Mouse (Mus musculus) forebrain, embryonic 15.5 days (tissue): Measurements from ENCODE around the gene Tead4. TPM values are rescaled to one million over a fixed set of nuclear protein-coding genes. Genes with fewer than 3 reads are reported as not detected.

ENCODE experiments used
- ATAC-seq: fragments of 200-750 bp; cut with Nextera tagmentation; replicated peaks from 2 replicates; pipeline ENCODE4 v1.8.0; 2017; ENCODE audit warnings: mild to moderate bottlenecking, moderate TSS enrichment, moderate library complexity
- H3K27ac ChIP-seq: fragments of 300-500 bp; sonication (generic); replicated peaks from 2 replicates; pipeline ENCODE4 v1.5.1; 2015; ENCODE audit warnings: mild to moderate bottlenecking, inconsistent platforms
- H3K27me3 ChIP-seq: fragments of 300-500 bp; sonication (generic); 2 replicates; pipeline ENCODE4 v1.6.1; 2015; ENCODE audit warnings: inconsistent platforms
- H3K36me3 ChIP-seq: fragments of 300-500 bp; sonication (generic); 2 replicates; pipeline ENCODE4 v1.6.1; 2015; ENCODE audit warnings: mild to moderate bottlenecking, inconsistent platforms
- H3K4me1 ChIP-seq: fragments of 300-500 bp; sonication (generic); 2 replicates; pipeline ENCODE4 v1.6.1; 2015; ENCODE audit warnings: inconsistent platforms
- H3K4me2 ChIP-seq: fragments of 300-500 bp; sonication (generic); replicated peaks from 2 replicates; pipeline ENCODE4 v1.6.1; 2015; ENCODE audit warnings: mild to moderate bottlenecking, inconsistent platforms
- H3K4me3 ChIP-seq: fragments of 300-500 bp; sonication (generic); 2 replicates; pipeline ENCODE4 v1.5.1; 2015; ENCODE audit warnings: mild to moderate bottlenecking, inconsistent platforms
- H3K9ac ChIP-seq: fragments of 300-500 bp; sonication (generic); replicated peaks from 2 replicates; pipeline ENCODE4 v1.6.1; 2015; ENCODE audit warnings: mild to moderate bottlenecking, inconsistent platforms
- H3K9me3 ChIP-seq: fragments of 300-500 bp; sonication (generic); 2 replicates; pipeline ENCODE4 v1.6.1; 2016; ENCODE audit warnings: inconsistent platforms
- WGBS: fragments of 180-500 bp; shearing (Covaris S2); methylation state at CpG from one replicate; pipeline ENCODE4 v1.1.7; 2015; ENCODE audit warnings: mixed read lengths; 5-methylcytosine and 5-hydroxymethylcytosine counted together
- polyA plus RNA-seq: library from polyadenylated mRNA; unstranded; fragments of >200 nt; fragmentation: Nextera tagmentation; extraction: Ambion mirVana; gene quantifications from 2 replicates; pipeline ENCODE4 v1.2.1, GENCODE M21; 2015

Tead4 gene
- 0.38 and 0.51 TPM in 2 replicates for polyA plus RNA-seq

- Histone ChIP-seq H3K9ac (peak within 1 kb of the TSS; percentile 45), H3K4me2 (peak within 1 kb of the TSS; percentile 97), H3K4me1 (peaks cover 34% of the 10 kb centered on the region), H3K4me3 (peak within 1 kb of the TSS; percentile 52), H3K9me3 (no peaks in the 10 kb centered on the region), H3K36me3 (no peaks in the 10 kb centered on the region), H3K27me3 (peaks cover 52% of the 10 kb centered on the region), H3K27ac (no peak within 1 kb of the TSS)
- under 1% methylated on average over 73 of the region's 81 CpGs for WGBS
- ATAC-seq: peak; percentile 67
These were observed at the start of gene Tead4 for GRCm38 (mm10) chr6:128300134-128301001. Tead4 (minus strand) TSS chr6:128300823.

DNA sequence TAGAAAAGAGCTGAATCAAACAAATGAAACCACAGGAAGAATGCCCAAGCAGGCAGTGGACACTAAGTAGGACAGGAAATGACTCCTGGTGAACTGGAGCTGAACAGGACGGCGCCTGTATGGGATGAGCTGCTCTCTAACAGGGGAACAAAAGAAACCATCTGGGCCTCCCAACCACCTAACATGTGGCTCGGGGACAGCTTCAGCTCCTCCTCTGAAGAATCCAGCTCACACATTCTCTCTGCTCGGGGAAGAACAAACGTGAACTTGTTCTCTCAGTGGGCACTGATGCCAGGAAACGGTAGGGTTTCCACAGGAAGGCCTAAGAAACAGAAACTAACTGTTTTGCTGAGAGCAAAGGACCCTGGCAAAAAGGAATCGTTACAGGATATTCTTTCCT, 49.1 kb upstream of the Tead4 start:
- Histone ChIP-seq H3K4me2 (no peak overlapping the region), H3K36me3 (no peaks in the 10 kb centered on the region), H3K4me3 (no peak overlapping the region), H3K27ac (0 out of 2 replicates have a peak overlapping the region, but pooled peaks have one; percentile 28), H3K4me1 (peaks cover 16% of the 10 kb centered on the region), H3K9me3 (no peaks in the 10 kb centered on the region), H3K9ac (no peak overlapping the region), H3K27me3 (no peaks in the 10 kb centered on the region)
- ATAC-seq: no peak
- 48% methylated on average over 7 of the region's 7 CpGs for WGBS

GRCm38 (mm10) chr6:128346782-128347181, 46.2 kb upstream of the Tead4 start:
- H3K27me3 ChIP-seq: no peaks in the 10 kb centered on the region
- no peak for ATAC-seq
- WGBS: 86% methylated on average over 6 of the region's 6 CpGs

GRCm38 (mm10) chr6:128345623-128346022, 45.0 kb upstream of the Tead4 start:
- Histone ChIP-seq H3K4me1 (no peaks in the 10 kb centered on the region), H3K9ac (no peak overlapping the region), H3K27ac (no peak overlapping the region), H3K36me3 (no peaks in the 10 kb centered on the region), H3K27me3 (no peaks in the 10 kb centered on the region), H3K9me3 (no peaks in the 10 kb centered on the region), H3K4me2 (no peak overlapping the region), H3K4me3 (no peak overlapping the region)
- no peak for ATAC-seq
- WGBS: 95% methylated on average over 10 of the region's 10 CpGs

More at GRCm38 (mm10) chr6:128346782-128347181, 46.2 kb upstream of the Tead4 start:
- Histone ChIP-seq H3K4me1 (no peaks in the 10 kb centered on the region), H3K4me2 (no peak overlapping the region), H3K4me3 (no peak overlapping the region), H3K27ac (no peak overlapping the region), H3K9me3 (no peaks in the 10 kb centered on the region), H3K9ac (no peak overlapping the region), H3K36me3 (no peaks in the 10 kb centered on the region)

DNA sequence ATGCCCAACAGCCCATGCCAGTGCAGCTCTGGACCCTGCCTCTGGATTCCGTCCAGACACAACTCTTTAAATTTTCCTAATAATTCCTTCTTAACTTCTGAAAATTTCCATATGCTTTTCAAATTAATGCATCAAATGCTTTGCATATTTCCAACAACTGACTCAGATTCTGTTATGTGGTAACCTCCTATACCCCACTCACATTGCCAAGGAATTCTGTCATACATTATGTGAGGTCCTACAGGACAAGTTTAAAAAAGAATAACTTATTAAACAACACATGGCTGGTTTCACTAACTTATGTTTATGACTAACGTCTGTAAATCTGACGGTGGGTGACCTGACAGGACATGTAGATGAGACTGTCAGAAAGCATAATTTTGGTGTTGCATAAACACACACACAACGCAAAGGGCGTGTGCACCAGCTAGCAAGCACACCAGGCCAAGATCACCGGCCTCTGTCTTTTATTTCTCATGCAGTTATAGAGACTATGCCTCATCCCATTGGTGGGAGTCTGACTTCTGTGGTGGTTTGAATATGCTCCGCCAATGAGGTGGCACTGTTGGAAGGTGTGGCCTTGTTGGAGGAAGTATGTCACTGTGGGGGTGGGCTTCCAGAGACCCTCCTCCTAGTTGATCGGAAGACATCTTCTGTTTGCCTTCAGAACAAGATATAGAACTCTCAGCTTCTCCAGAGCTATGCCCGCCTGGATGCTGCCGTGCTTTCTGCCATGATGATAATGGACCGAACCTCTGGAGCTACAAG, 41.5 kb upstream of the Tead4 start:
- peaks cover 10% of the 10 kb centered on the region for H3K4me1 ChIP-seq
- 94% methylated on average over 11 of the region's 11 CpGs for WGBS
- no peak overlapping the region for H3K27ac ChIP-seq
- H3K9ac ChIP-seq: no peak overlapping the region
- no peaks in the 10 kb centered on the region for H3K9me3 ChIP-seq
- no peak overlapping the region for H3K4me2 ChIP-seq
- H3K27me3 ChIP-seq: no peaks in the 10 kb centered on the region
- no peak for ATAC-seq
- peaks cover 4% of the 10 kb centered on the region; the same call in 1 of the 2 replicates for H3K36me3 ChIP-seq
- H3K4me3 ChIP-seq: no peak overlapping the region

DNA sequence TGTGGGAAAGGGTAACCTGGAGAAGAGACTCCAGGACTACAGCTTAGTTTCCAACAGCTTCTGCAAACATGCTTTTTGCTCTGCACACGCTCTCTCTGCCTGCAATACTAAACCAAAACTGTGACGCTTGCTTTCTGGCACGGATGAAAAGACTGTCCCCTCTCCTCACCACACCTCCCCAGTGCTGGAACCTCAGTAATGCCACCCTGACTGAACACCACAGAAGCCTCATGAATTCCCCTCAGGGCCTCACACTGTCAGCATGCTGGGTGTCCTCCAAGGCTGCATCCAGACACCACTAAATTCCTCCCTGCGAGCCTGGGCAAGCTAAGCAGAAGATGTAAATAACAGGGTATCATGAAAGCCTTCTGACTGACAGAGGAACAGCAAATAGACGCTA, 38.3 kb upstream of the Tead4 start:
- H3K27ac ChIP-seq: 0 out of 2 replicates have a peak overlapping the region, but pooled peaks have one; percentile 15

GRCm38 (mm10) chr6:128337467-128337866, 36.8 kb upstream of the Tead4 start:
- H3K27ac ChIP-seq: no peak overlapping the region
- peaks cover 10% of the 10 kb centered on the region for H3K4me1 ChIP-seq
- H3K4me3 ChIP-seq: no peak overlapping the region
- 59% methylated on average over 7 of the region's 7 CpGs for WGBS
- no peak for ATAC-seq
- H3K36me3 ChIP-seq: peaks cover 18% of the 10 kb centered on the region
- no peak overlapping the region for H3K4me2 ChIP-seq
- H3K9ac ChIP-seq: no peak overlapping the region
- H3K9me3 ChIP-seq: no peaks in the 10 kb centered on the region
- H3K27me3 ChIP-seq: no peaks in the 10 kb centered on the region

More for the DNA sequence above, 38.3 kb upstream of the Tead4 start:
- no peaks in the 10 kb centered on the region for H3K27me3 ChIP-seq
- H3K4me3 ChIP-seq: no peak overlapping the region
- H3K4me1 ChIP-seq: peaks cover 10% of the 10 kb centered on the region
- 39% methylated on average over 5 of the region's 5 CpGs for WGBS
- no peaks in the 10 kb centered on the region for H3K9me3 ChIP-seq
- ATAC-seq: no peak
- no peak overlapping the region for H3K9ac ChIP-seq
- peaks cover 16% of the 10 kb centered on the region; the same call in 1 of the 2 replicates for H3K36me3 ChIP-seq
- H3K4me2 ChIP-seq: no peak overlapping the region

GRCm38 (mm10) chr6:128334397-128335124, 33.9 kb upstream of the Tead4 start:
- Histone ChIP-seq H3K27ac (no peak overlapping the region), H3K27me3 (no peaks in the 10 kb centered on the region), H3K4me1 (peaks cover 10% of the 10 kb centered on the region), H3K36me3 (peaks cover 39% of the 10 kb centered on the region), H3K4me2 (no peak overlapping the region), H3K9ac (no peak overlapping the region), H3K4me3 (no peak overlapping the region), H3K9me3 (0 out of 2 replicates have a peak, but pooled peaks cover 7% of the 10 kb centered on the region)
- peak; percentile 82 for ATAC-seq
- WGBS: 16% methylated on average over 12 of the region's 12 CpGs

DNA sequence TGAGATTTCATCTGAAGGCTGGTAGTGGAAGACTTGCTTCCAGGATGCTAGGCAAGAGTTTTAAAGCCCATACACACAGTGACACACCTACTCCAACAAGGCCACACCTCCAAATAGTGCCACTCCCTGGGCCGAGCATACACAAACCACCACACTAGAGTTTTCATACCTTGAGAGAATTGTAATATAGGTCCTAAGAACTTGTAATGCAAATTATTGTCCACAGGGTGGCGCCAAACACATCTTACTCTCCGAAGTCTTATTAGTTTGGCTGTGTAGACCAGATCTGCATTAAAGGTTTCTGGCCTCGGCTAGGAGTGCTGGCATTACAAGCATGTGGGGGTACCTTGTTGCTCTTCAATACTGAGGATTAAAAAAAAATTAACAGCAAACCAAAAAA, 17.7 kb upstream of the Tead4 start:
- H3K27ac ChIP-seq: no peak overlapping the region
- H3K27me3 ChIP-seq: no peaks in the 10 kb centered on the region
- H3K4me1 ChIP-seq: no peaks in the 10 kb centered on the region
- WGBS: 13% methylated on average over 4 of the region's 4 CpGs
- H3K36me3 ChIP-seq: peaks cover 17% of the 10 kb centered on the region
- H3K9me3 ChIP-seq: no peaks in the 10 kb centered on the region
- H3K4me3 ChIP-seq: no peak overlapping the region
- ATAC-seq: peak; percentile 73; the same call in 1 of the 2 replicates
- no peak overlapping the region for H3K4me2 ChIP-seq
- H3K9ac ChIP-seq: no peak overlapping the region

DNA sequence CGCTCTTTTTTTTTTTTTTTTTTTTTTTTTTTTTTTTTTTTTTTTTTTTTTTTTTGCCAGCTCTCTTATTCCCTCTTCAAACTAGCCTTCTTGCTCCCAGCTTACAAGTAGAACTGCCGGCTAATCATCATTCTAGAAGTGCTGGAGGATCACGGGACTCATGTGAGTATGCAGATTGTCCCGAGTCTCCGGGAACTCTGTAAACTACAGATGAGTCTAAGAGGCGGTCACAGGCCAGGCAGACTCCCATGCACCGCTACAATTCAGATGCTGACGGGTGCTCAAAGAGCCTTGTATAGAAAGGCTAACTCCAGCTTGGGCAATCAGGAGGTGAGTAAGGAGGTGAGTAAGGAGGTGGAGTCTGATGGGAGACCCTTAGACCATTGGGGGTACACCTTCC, 15.0 kb upstream of the Tead4 start:
- no peaks in the 10 kb centered on the region for H3K4me1 ChIP-seq
- H3K4me3 ChIP-seq: no peak overlapping the region
- H3K27me3 ChIP-seq: no peaks in the 10 kb centered on the region
- H3K36me3 ChIP-seq: no peaks in the 10 kb centered on the region
- no peak overlapping the region for H3K9ac ChIP-seq
- no peak overlapping the region for H3K4me2 ChIP-seq
- 81% methylated on average over 8 of the region's 8 CpGs for WGBS
- no peak overlapping the region for H3K27ac ChIP-seq
- ATAC-seq: no peak
- H3K9me3 ChIP-seq: no peaks in the 10 kb centered on the region

GRCm38 (mm10) chr6:128314796-128315195, 14.2 kb upstream of the Tead4 start:
- no peak for ATAC-seq
- H3K27ac ChIP-seq: no peak overlapping the region
- no peak overlapping the region for H3K4me3 ChIP-seq
- no peaks in the 10 kb centered on the region for H3K4me1 ChIP-seq
- H3K27me3 ChIP-seq: no peaks in the 10 kb centered on the region
- H3K9ac ChIP-seq: no peak overlapping the region
- 89% methylated on average over 6 of the region's 6 CpGs for WGBS
- H3K9me3 ChIP-seq: no peaks in the 10 kb centered on the region
- H3K36me3 ChIP-seq: no peaks in the 10 kb centered on the region
- no peak overlapping the region for H3K4me2 ChIP-seq
